Mouse (Mus musculus): ENCODE data around the gene Crtc1. TPM values are rescaled to one million over a fixed set of nuclear protein-coding genes. Genes with fewer than 3 reads are reported as not detected.

The Crtc1 gene
- polyA plus RNA-seq, 1 experiment, result 15.1 TPM

GRCm38 (mm10) chr8:70468733-70469132 lies 29.4 kb upstream of the Crtc1 start:
- no peak for TF ChIP-seq POLR2A (IDR thresholded peaks at IDR 0.05; ENCODE audit: low read depth, low read length)
- TF ChIP-seq CTCF (IDR thresholded peaks at IDR 0.05; ENCODE audit: extremely low read depth, insufficient read length, insufficient replicate concordance, low read depth, low read length), result no peak
- Histone ChIP-seq H3K4me3 (ENCODE audit: low read depth, low read length) (no peak overlapping the region), H3K27ac (ENCODE audit: insufficient read depth, low read depth, low read length) (no peak overlapping the region), H3K27me3 (ENCODE audit: control insufficient read depth, insufficient read depth, low read length) (no peaks in the 10 kb centered on the region), H3K36me3 (ENCODE audit: control insufficient read depth, insufficient read depth, low read length) (no peaks in the 10 kb centered on the region; the same call in 1 of the 2 replicates), H3K4me1 (ENCODE audit: control insufficient read depth, insufficient read depth, insufficient read length, low read length) (peaks cover 5% of the 10 kb centered on the region; the same call in 1 of the 2 replicates)
- WGBS, result 85% methylated on average over 4 of the region's 4 CpGs

GRCm38 (mm10) chr8:70467907-70468306 lies 28.5 kb upstream of the Crtc1 start:
- Histone ChIP-seq H3K4me1 (ENCODE audit: control insufficient read depth, insufficient read depth, insufficient read length, low read length) (peaks cover 5% of the 10 kb centered on the region; the same call in 1 of the 2 replicates), H3K36me3 (ENCODE audit: control insufficient read depth, insufficient read depth, low read length) (no peaks in the 10 kb centered on the region; the same call in 1 of the 2 replicates), H3K27ac (ENCODE audit: insufficient read depth, low read depth, low read length) (no peak overlapping the region), H3K4me3 (ENCODE audit: low read depth, low read length) (no peak overlapping the region), H3K27me3 (ENCODE audit: control insufficient read depth, insufficient read depth, low read length) (no peaks in the 10 kb centered on the region)
- TF ChIP-seq CTCF (IDR thresholded peaks at IDR 0.05; ENCODE audit: extremely low read depth, insufficient read length, insufficient replicate concordance, low read depth, low read length) (no peak), POLR2A (IDR thresholded peaks at IDR 0.05; ENCODE audit: low read depth, low read length) (no peak)
- 62% methylated on average over 1 of the region's 1 CpGs for WGBS

DNA sequence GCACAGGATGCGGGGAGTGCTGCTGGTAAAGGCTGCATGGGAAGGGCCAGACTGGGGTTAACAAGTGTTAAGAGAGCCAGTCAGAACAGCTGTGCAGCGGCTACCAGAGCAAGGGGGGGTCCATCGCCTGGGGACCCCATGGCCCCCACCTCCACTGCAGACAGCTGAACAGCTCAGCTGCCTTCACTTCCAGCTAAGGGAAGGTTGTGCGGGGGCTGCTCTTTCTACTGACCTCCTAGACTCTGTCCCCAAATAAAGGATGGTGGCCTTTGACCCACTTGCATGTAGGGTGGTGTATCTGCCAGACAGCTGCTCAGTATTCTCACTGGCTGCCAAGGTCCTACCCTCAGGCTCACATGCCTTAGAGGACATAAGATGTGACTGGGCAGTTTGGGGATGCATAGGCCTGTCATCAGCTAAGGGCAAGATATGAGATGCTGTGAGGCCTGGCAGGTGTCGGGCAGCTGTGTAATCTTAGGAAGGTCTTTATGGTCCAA lies 27.9 kb upstream of the Crtc1 start:
- Histone ChIP-seq H3K27ac (ENCODE audit: insufficient read depth, low read depth, low read length) (no peak overlapping the region), H3K4me1 (ENCODE audit: control insufficient read depth, insufficient read depth, insufficient read length, low read length) (peaks cover 5% of the 10 kb centered on the region; the same call in 1 of the 2 replicates), H3K36me3 (ENCODE audit: control insufficient read depth, insufficient read depth, low read length) (no peaks in the 10 kb centered on the region; the same call in 1 of the 2 replicates), H3K27me3 (ENCODE audit: control insufficient read depth, insufficient read depth, low read length) (no peaks in the 10 kb centered on the region), H3K4me3 (ENCODE audit: low read depth, low read length) (no peak overlapping the region)
- TF ChIP-seq POLR2A (IDR thresholded peaks at IDR 0.05; ENCODE audit: low read depth, low read length) (no peak), CTCF (IDR thresholded peaks at IDR 0.05; ENCODE audit: extremely low read depth, insufficient read length, insufficient replicate concordance, low read depth, low read length) (no peak)
- 78% methylated on average over 5 of the region's 5 CpGs for WGBS

GRCm38 (mm10) chr8:70466771-70467170 lies 27.4 kb upstream of the Crtc1 start:
- Histone ChIP-seq H3K36me3 (ENCODE audit: control insufficient read depth, insufficient read depth, low read length) (no peaks in the 10 kb centered on the region; the same call in 1 of the 2 replicates), H3K4me1 (ENCODE audit: control insufficient read depth, insufficient read depth, insufficient read length, low read length) (peaks cover 5% of the 10 kb centered on the region; the same call in 1 of the 2 replicates), H3K4me3 (ENCODE audit: low read depth, low read length) (no peak overlapping the region), H3K27me3 (ENCODE audit: control insufficient read depth, insufficient read depth, low read length) (no peaks in the 10 kb centered on the region), H3K27ac (ENCODE audit: insufficient read depth, low read depth, low read length) (no peak overlapping the region)
- 60% methylated on average over 11 of the region's 11 CpGs for WGBS
- TF ChIP-seq POLR2A (IDR thresholded peaks at IDR 0.05; ENCODE audit: low read depth, low read length), result no peak
- no peak for TF ChIP-seq CTCF (IDR thresholded peaks at IDR 0.05; ENCODE audit: extremely low read depth, insufficient read length, insufficient replicate concordance, low read depth, low read length)

- Histone ChIP-seq H3K27me3 (ENCODE audit: control insufficient read depth, insufficient read depth, low read length) (no peaks in the 10 kb centered on the region), H3K27ac (ENCODE audit: insufficient read depth, low read depth, low read length) (no peak overlapping the region), H3K4me3 (ENCODE audit: low read depth, low read length) (no peak overlapping the region), H3K36me3 (ENCODE audit: control insufficient read depth, insufficient read depth, low read length) (no peaks in the 10 kb centered on the region; the same call in 1 of the 2 replicates), H3K4me1 (ENCODE audit: control insufficient read depth, insufficient read depth, insufficient read length, low read length) (peaks cover 5% of the 10 kb centered on the region; the same call in 1 of the 2 replicates)
- WGBS, result 95% methylated on average over 4 of the region's 4 CpGs
- TF ChIP-seq POLR2A (IDR thresholded peaks at IDR 0.05; ENCODE audit: low read depth, low read length) (no peak), CTCF (IDR thresholded peaks at IDR 0.05; ENCODE audit: extremely low read depth, insufficient read length, insufficient replicate concordance, low read depth, low read length) (no peak)
Observed at GRCm38 (mm10) chr8:70466305-70466704, 26.9 kb upstream of the Crtc1 start.

DNA sequence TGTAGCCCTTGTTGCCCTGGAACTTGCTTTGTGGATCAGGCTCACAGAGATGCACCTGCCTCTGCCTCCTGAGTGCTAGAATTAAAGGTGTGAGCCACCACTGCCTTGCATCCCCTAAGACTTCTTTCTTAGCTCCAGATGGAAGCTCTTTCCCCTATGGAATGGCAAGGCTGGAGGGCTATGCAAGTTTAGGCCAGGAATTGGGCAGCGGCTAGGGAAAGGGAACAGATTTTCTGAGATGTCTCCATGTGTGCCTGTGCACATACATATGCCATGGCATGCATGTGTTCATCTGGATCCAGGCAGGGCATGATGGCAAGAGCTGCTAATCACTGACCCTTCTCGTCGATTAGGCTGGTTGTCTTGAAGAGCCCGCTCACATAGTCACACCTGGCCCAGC lies 26.3 kb upstream of the Crtc1 start:
- 98% methylated on average over 4 of the region's 4 CpGs for WGBS
- H3K4me1 ChIP-seq (ENCODE audit: control insufficient read depth, insufficient read depth, insufficient read length, low read length), result peaks cover 5% of the 10 kb centered on the region; the same call in 1 of the 2 replicates

DNA sequence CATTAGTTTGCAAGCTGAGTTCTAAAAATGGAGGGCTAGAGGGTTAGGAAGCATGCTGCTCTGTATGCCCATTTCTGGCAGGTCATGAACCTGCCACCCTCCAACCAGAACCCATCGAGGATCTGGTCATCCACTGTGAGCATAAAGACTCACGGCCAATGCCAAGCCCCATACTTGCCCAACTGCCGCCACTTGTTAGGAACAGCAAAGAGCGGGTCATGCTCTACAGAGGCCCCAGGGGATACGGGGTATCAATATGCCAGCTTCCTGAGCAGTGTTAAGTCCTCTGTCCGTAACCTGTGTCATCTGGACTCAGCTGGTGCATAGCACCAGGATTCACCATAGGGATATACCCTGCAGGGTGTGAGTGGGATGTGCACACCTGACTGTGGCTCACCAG lies 24.8 kb upstream of the Crtc1 start:
- Histone ChIP-seq H3K4me1 (ENCODE audit: control insufficient read depth, insufficient read depth, insufficient read length, low read length) (peaks cover 5% of the 10 kb centered on the region; the same call in 1 of the 2 replicates), H3K4me3 (ENCODE audit: low read depth, low read length) (no peak overlapping the region), H3K27ac (ENCODE audit: insufficient read depth, low read depth, low read length) (no peak overlapping the region), H3K27me3 (ENCODE audit: control insufficient read depth, insufficient read depth, low read length) (no peaks in the 10 kb centered on the region), H3K36me3 (ENCODE audit: control insufficient read depth, insufficient read depth, low read length) (no peaks in the 10 kb centered on the region; the same call in 1 of the 2 replicates)
- no peak for TF ChIP-seq POLR2A (IDR thresholded peaks at IDR 0.05; ENCODE audit: low read depth, low read length)
- no peak for TF ChIP-seq CTCF (IDR thresholded peaks at IDR 0.05; ENCODE audit: extremely low read depth, insufficient read length, insufficient replicate concordance, low read depth, low read length)
- WGBS, result 93% methylated on average over 6 of the region's 6 CpGs

More for the DNA sequence above, 26.3 kb upstream of the Crtc1 start:
- no peak overlapping the region for H3K27ac ChIP-seq (ENCODE audit: insufficient read depth, low read depth, low read length)
- H3K27me3 ChIP-seq (ENCODE audit: control insufficient read depth, insufficient read depth, low read length), result no peaks in the 10 kb centered on the region
- no peak overlapping the region for H3K4me3 ChIP-seq (ENCODE audit: low read depth, low read length)
- no peak for TF ChIP-seq POLR2A (IDR thresholded peaks at IDR 0.05; ENCODE audit: low read depth, low read length)
- TF ChIP-seq CTCF (IDR thresholded peaks at IDR 0.05; ENCODE audit: extremely low read depth, insufficient read length, insufficient replicate concordance, low read depth, low read length), result no peak
- no peaks in the 10 kb centered on the region; the same call in 1 of the 2 replicates for H3K36me3 ChIP-seq (ENCODE audit: control insufficient read depth, insufficient read depth, low read length)
